Mouse (Mus musculus) CH12F3 (cell line): ENCODE results near the gene P2rx1.

Experiments used
- in situ Hi-C: fragments of 300-500 bp; cut with MboI; formaldehyde crosslinking; loops from 2 replicates; pipeline ENCODE4 v1.14.3; 2020; ENCODE audit warnings: low sequenced_read_pairs

Gene P2rx1

DNA sequence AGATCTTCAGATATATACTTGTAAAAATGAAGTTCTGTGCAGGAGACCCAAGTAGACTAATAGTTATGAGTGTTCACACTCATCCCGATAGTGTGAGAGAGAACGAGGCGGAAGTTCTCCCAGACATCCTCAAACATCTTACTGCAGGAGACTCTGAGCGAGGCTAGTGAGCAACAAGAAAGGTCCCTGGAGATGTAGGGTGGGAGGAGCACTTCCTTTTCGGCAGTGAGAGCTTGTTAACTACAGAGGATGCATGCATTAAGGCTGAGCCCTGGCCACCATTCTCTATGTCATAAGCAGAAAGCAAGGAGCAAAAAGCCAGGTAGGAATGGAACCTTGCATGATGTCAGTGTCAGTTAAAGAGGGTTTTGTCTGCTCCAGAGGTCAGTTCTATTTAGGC, 11.7 kb upstream of the P2rx1 start:
- in situ Hi-C loops = no loop called here

DNA sequence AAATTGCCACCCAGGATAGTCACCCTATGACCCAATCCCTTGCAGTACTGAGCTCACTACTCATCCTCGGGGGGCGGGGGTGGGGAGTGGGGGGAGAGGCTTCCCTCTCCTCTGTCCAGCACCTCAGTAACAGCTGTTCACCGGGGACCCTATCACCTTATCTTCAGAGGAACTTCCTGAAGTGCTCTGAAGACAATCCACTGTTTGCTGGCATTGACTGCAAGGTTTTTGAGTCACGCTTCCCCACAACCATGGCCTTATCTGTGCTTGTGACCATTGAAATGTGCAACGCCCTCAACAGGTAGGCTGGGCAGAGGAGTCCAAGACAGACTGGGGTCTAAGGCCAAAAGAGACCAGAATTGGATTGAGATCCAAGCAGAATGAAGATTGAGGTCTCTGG, 11.1 kb upstream of the P2rx1 start:
- in situ Hi-C loops = no loop called here

DNA sequence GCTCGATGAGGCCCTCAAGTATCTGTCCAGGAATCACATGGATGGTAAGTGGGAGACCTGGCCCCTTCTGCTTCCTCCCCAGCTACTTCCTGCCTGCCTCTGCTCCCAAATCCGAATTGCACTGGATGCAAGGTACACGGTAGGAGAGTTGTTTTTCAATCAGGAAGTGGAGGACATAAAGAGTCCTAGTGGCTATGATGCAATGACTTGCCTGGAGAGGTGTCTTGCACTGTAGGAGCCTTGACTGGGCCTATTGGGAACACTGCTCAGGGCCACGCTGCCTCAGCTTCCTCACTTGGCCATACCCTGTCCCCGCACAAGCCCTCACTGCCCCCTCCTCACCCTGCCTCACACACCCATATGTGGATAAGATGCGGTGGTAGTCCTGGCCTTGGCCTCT, 9.9 kb upstream of the P2rx1 start:
- in situ Hi-C loops = no loop called here

DNA sequence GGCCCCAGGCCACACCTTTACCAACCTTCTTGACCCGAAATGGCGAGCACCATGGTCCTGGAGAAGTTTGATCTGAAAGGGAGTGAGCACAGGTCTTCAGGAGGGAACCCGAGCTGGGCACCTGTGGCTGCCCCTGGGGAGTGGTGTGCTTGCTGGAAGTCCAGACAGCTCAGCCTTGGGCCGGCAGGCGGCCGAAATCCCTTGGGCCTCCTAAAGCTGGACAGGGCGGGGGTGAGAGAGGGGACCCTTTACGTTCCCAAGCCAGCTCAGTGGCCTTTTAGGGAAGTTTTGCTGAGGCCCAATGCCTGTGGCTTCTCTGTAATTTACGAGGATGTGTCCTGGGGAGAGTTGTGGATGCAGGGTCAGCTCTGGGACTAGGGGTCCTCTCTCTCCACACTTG, 8.2 kb upstream of the P2rx1 start:
- in situ Hi-C loops = no loop called here

DNA sequence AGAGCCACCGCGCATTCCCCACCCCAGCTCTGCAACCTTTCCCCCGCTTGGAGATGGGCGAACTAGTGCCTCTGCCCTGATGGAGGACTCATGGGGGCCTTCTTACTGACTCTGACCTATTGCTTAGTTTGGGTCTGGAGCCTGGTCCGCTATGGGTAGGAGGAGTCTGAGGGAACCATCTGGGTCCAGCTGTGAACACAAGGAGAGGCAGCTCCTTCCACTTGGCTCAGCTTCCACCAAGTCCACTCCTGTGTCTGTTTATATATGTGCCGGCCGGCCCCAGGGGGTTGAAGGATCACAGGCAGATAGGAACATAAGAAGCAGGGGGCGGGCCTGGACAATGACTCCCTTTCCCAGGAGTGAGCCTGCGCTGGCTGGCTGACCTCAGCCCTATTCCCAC, 6.9 kb upstream of the P2rx1 start:
- in situ Hi-C loops = no loop called here

DNA sequence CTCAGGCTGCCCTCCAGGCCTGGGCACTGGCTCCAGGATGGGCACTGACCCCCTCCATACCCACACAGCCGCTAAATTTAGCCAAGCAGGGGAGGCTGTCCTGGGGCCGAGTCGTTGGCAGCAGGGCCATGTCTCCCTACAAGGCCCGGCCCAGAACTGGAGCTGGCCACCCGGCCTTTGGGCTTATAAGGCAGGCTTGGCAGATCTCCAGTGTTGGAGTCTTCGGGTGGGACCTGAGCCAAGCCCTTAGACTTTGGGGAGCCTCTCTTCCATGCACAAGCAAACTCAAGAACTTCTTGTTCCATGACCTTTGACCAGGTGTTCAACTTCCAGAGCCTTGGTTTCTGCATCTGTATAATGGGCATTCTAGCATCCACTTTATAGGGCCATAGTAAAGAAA, 2.6 kb upstream of the P2rx1 start:
- in situ Hi-C loops = no loop called here

DNA sequence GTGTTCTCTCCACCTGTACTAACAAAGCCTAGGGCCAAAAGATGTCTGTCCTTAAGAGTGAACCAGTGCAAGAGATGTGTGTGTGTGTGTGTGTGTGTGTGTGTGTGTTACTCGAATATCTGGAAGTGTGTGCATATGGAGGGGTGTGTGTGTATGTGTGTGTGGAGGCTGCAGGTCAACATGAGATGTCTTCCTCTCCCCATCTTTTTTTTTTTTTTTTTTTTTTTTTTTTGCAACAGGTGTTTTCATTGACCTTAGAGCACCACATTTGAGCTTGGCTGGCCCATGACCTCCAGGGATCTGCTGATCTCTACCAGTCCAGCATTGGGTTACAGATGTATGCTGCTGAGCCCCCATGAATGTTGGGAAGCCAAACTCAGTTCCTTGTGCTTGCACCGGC, 2.1 kb upstream of the P2rx1 start:
- in situ Hi-C loops = no loop called here

DNA sequence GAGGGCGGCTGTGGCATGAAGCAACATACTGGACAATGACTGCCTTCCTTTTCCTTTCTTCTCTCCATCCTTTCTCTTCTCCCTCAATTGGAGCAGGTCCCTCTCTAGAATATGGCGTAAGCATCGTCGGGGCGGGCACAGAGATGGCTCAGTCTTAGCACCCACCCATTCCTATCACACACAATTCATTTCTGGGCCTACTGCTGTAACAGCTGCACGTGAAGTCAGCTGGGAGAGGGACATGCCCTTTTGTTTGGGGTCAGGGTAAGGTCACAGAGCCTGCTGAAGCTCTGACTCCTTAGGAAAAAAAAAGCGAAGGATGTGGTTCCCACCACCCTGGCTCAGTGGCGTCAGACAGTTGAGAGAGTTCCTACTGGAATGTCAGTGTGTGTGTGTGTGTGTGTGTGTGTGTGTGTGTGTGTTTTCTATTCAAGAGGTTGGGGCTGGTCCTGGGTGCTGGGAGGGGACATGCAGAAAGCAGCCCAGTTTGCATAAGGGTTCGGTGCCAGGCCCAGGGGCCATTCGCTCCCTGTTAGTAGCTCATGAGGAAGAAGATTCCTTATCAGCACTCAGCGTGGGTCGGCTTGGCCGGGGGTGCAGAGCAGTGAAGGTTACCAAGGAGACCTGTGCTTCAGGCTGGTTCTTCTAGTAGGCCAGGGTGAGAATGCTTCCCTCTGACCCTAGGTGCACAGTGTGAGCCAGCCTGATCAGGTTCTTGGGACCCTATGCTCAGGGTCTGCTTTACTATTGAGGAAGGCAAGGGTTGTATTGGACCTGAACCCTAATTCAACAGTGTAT, 1.2 kb upstream of the P2rx1 start:
- in situ Hi-C loops = no loop called here

DNA sequence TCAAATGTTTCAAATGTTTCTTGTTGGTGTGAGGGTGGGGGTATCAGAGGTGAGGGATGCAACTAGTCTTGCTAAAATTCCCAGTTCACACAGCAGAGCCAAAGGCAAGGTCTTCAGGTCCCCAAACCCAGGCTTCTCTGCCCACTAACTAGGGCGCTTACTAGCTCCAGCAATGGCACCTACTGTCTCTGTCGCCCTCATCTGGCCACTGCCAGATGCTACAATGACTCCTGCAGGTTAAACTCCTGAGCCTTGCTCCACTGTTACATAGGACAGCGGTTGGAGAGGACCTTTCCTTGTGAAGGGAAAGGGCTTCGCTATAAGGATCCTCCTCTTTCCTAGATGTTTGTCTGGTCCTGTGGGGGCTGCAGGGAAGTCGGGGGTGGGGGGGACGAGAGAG, 2.1 kb downstream of the P2rx1 start:
- in situ Hi-C loops = no loop called here

DNA sequence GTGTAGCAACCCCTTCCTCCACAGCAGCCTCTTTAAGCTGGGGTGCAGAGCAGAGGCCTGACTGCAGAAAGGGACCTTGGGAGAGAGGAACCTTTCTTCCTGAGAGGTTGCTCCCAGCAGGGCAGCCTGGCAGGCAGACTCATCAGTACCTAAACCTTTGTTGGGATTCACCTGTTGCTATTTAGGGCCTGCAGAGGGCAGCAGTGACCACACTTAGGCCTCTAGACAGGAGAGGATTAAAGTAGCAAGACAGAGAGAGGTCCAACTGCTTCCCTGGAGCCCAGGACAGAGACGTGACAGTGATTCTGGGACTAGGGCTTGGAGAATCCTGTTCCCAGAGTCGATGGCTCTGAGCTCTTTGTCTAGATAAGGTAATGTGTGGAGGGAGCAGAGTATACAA, 7.5 kb downstream of the P2rx1 start:
- in situ Hi-C loops = loop anchor here (5.0 kb wide), 1 partner anchor 36 kb away; no protein-coding TSS in a partner anchor

DNA sequence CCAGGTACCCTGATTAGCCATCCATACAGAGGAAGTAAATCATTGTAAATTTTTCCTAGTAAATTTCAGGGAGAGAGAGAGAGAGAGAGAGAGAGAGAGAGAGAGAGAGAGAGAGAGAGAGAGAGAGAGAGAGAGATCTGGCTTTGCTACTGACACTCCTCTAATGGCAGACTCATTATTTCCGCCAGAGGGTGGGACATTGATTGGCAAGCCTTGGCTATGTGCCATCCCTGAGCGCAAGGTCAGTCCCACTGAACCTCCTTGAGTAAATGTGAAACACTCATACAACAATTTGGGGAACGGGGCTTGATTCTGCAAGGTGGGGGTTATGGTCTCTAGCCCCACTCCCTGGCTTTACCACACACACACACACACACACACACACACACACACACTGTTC, 8.2 kb downstream of the P2rx1 start:
- in situ Hi-C loops = loop anchor here (5.0 kb wide), 1 partner anchor 35 kb away; no protein-coding TSS in a partner anchor

DNA sequence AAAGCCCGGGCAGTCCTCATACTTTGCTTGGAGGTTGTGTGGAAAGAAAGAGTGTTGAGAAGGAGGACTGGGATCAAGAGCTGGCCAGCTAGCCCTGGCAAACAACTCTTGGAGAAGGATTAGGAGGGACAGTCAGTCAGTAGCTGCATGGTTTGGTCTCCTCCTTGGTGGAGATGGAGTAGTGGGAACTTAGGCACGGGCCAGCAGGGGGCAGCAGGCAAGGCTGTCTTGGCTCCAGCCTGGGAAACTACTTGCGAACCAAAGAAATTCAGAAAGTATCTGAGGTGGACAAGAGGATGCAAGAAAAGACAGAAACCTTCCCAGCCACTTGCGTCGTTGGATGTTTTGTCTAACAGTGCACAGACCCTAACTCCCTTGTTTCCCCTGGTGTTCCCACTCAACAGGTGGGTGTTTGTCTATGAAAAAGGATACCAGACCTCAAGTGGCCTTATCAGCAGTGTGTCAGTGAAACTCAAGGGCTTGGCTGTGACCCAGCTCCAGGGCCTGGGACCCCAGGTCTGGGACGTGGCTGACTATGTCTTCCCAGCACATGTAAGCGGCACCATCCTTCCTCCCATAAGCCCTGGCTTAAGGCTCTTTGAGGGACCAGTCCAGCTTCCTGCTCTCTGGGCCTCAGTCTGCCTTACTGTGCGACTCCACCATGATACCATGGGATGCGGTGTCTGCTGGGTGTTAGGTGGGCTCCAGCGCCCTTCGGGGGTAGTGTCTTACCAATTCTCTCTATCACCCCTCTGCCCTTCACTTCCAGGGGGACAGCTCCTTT, 9.0 kb downstream of the P2rx1 start:
- in situ Hi-C loops = loop anchor here (5.0 kb wide), 1 partner anchor 34 kb away; no protein-coding TSS in a partner anchor

DNA sequence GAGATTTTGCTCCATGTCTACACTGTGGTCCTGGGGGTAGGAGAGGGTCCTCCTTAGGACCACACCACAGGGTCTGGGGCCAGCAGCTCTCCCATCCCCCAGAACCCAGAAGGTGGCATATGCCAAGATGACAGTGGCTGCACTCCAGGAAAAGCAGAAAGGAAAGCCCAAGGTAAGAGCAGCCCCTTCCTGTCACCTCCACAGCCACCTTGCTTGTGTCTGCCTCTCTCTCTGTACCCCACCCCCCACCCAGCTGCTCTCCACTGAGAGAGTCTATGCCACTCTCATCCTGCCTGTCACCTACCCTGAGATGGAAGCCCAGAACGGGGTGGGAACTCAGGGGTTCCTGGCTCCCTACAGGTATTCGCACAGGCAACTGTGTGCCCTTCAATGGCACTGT, 9.9 kb downstream of the P2rx1 start:
- in situ Hi-C loops = loop anchor here (5.0 kb wide), 1 partner anchor 33 kb away; no protein-coding TSS in a partner anchor

DNA sequence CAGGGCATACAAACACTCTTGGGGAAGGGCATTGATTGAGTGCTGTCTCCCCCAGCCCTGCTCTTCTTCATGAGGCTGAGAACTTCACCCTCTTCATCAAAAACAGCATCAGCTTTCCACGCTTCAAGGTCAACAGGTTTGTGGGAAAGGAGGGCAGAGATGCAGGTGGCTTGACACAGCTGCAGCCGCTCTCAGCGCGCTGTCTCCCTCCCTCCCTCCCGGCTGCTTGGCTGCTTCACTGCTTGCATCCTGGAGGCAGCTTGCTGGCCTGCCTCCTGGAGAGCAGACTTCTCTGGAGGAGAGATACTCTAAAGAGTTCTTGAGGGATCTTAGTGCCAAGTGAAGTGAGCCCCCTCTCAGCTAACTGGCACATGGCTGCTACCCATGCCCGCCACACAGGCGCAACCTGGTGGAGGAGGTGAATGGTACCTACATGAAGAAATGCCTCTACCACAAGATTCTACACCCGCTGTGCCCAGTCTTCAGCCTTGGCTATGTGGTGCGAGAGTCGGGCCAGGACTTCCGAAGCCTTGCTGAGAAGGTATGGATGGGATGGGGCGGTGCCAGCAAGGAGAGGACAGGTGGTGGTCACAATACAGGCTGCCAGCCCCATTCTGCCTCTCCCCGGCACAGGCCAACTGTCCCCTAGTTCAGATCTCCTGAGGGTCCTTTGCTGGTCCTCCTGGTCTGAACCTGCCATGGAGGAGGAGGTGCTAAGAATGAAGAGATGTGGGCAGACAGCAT, 10.8 kb downstream of the P2rx1 start:
- in situ Hi-C loops = loop anchor here (5.0 kb wide), 1 partner anchor 33 kb away; no protein-coding TSS in a partner anchor

DNA sequence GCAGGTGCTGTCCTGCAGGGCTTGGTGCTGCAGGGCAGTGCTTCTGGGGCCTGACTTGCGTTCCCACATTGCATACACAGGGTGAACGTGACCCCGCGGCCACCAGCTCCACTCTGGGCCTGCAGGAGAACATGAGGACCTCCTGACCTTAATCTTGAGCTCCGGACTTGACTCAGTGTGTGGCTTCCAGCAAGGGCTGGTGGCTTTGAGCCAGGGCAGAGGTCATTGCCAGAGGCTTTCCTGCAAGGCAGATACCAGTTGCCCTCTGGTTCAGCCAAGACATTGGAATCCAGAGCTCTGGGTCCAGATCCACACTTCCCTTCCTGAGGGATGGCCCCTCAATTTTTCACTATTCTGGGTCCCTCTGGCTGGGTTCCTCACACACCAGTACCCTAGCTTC, 15.1 kb downstream of the P2rx1 start:
- in situ Hi-C loops = no loop called here

DNA sequence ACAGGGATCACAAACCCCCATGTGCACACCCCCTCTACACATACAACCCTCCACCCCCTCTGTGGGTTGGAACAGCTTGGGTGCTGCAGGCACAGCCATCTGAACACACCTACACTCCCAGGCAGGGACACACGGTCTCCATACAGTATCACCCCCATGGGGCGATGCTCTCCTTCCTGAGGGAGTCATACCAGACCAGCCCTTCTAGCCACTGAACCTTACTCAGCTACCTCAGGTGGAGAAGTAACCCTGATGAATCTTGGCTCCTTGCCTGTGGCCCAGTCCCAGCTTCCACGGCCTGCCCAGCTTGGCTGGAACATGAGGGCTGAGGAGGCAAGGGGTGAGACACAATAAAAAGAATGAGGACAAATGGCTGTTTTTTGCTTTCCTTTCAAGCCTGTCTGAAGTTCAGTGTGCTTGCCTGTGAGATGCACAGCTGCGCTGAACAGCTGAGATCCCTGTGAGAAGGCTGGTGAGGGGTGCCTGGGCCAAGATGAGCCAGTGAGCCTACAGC, 16.0 kb downstream of the P2rx1 start:
- in situ Hi-C loops = no loop called here

DNA sequence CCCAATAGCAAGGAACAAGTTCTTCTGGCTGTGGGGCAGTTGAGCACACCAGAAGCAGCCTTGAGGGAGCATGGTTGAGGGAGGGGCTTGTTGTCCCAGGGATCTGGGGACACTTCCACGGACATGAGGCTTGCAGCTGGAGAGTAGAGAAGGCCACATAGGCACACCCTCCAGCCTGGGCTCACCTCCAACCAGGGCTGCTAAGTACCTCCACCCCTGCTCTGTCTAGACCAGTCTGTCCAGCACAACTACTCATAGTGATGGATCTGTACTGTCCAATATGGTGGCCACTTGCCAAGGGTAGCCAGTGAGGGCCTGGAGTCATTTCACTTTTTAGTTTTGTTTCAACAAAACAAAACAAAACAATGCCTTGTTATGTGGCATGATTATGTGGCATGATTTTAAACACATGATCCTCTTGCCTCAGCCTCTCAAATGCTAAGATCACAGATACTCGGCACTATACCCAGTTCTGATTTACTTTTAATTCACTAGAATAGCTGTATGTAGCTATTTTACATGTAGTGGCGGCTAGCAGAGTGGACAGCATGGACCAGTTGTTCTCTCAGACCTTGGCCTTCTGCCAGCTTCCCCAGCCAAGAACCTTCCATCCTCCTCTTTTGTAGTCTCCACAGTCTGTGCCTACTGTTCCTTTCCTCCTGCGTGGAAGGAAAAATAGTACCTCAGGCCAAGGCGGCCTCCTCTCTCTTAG, 16.6 kb downstream of the P2rx1 start:
- in situ Hi-C loops = no loop called here

DNA sequence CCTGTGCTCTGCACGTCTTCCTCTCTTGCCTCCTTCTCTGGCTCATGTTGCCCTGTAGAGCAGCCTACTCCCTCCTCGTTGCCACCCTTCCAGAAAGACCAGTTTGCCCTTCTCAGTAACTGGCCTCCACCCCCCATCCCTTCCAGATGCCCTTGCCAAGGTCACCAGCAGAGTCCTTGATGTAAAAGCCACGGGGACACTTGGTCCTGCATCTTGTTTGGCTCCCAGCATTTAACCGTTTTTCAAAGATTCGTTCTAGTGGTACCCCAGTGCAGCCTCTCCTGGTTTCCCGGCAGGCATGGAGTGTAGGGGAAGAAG, 17.2 kb downstream of the P2rx1 start:
- in situ Hi-C loops = no loop called here

DNA sequence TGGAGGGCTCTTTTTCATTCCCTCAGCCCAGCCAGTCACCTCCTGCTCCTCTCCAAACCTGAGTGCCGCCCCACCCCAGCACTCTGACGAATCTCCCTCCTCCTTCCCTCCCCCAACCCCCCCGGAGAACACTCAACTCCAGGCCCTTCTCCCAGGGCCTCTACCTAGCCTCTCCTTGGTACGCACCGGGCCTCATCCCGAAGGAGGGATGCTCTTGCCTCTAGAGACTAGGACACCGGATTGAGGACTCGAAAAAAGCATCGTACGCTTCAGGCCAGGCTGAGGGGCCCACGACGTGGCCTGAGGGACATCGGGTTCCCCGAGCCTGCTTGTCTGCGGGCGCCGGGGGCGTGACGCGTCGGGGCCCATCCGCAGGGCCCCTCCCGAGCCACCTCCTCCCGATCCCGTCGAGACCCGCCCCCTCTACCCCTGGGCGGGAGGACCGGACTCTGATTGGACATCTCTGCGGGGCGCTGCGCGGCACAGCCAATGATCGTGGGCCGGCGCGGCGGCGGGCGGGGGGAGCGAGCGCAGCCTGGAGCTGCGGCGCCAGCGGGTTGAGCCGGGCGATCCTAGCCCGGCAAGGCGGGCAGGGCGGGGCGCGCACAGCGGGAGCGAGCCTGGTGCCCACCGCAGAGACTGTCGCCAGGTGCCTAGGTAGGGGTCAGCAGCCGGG, 19.7 kb downstream of the P2rx1 start, which contains the start of gene Camkk1:
Camkk1 (plus strand) TSS at position 538 of the 676 bp plus-strand sequence.
- in situ Hi-C loops = no loop called here
